In genomic region chr15:94648430-94648829, GRCm38 (mm10) we compare ENCODE assay signal across 25 mouse cellular contexts. TPM values are rescaled to one million over a fixed set of nuclear protein-coding genes. Genes with fewer than 3 reads are reported as not detected.
A peak's percentile ranks its signal among the peaks of the same experiment; 100 is the strongest.
DNase-seq lines count a peak whose midpoint lies in the region; ATAC-seq lines count a peak whose summit lies in the region.
"Had no signal": no experiment of that assay in that cellular context is flagged by ENCODE, and none has a peak within 500 bp of the region (broad histone marks: within the 10 kb centered on the region; RNA-seq: fewer than 3 reads in every experiment).

No protein-coding gene starts in this region.

- peak; percentile 25 for ATAC-seq in hindbrain, embryonic 16.5 days
- no peak for ATAC-seq in hindbrain, embryonic 14.5 days (ENCODE audit: low FRiP score)
- no peak for ATAC-seq in neural tube, embryonic 14.5 days (ENCODE audit: low read depth)
- peak; percentile 48; the same call in 1 of the 2 replicates for ATAC-seq in neural tube, embryonic 15.5 days (ENCODE audit: low FRiP score)
- ATAC-seq in erythroid progenitor cell, adult 5-6 weeks (replicated peaks; ENCODE audit: low FRiP score, poor library complexity, severe bottlenecking), result no peak
- ATAC-seq: intestine, embryonic 16.5 days had no signal

- peaks cover 15% of the 10 kb centered on the region for H3K4me1 ChIP-seq in hindbrain, embryonic 16.5 days (ENCODE audit: control insufficient read depth, insufficient read depth, low read depth, low read length)
- peaks cover 24% of the 10 kb centered on the region; the same call in 1 of the 2 replicates for H3K4me1 ChIP-seq in hindbrain, embryonic 14.5 days (replicated peaks; ENCODE audit: control insufficient read depth, insufficient read depth, low read length)
- peaks cover 11% of the 10 kb centered on the region; the same call in 1 of the 2 replicates for H3K4me1 ChIP-seq in neural tube, embryonic 14.5 days (ENCODE audit: control insufficient read depth, insufficient read depth, low read length)
- peaks cover 29% of the 10 kb centered on the region for H3K4me1 ChIP-seq in neural tube, embryonic 15.5 days
- H3K4me1 ChIP-seq: embryonic facial prominence, embryonic 12.5 days; liver, embryonic 13.5 days had no signal

- WGBS in hindbrain, embryonic 16.5 days, result 59% methylated on average over 8 of the region's 8 CpGs
- WGBS in hindbrain, embryonic 14.5 days, result 68% methylated on average over 8 of the region's 8 CpGs
- 77% methylated on average over 8 of the region's 8 CpGs for WGBS in neural tube, embryonic 14.5 days
- WGBS in neural tube, embryonic 15.5 days, result 56% methylated on average over 8 of the region's 8 CpGs

- no peaks in the 10 kb centered on the region for H3K27me3 ChIP-seq in hindbrain, embryonic 16.5 days (replicated peaks; ENCODE audit: control insufficient read depth, insufficient read depth, low read length)
- no peaks in the 10 kb centered on the region for H3K27me3 ChIP-seq in hindbrain, embryonic 14.5 days (ENCODE audit: control insufficient read depth, insufficient read depth, low read length)
- H3K27me3 ChIP-seq in neural tube, embryonic 14.5 days (ENCODE audit: control insufficient read depth, insufficient read depth, low read length), result no peaks in the 10 kb centered on the region
- no peaks in the 10 kb centered on the region for H3K27me3 ChIP-seq in neural tube, embryonic 15.5 days (replicated peaks)
- H3K27me3 ChIP-seq: embryonic facial prominence, embryonic 12.5 days; neural tube, embryonic 13.5 days had no signal

- H3K4me2 ChIP-seq in hindbrain, embryonic 16.5 days (ENCODE audit: low read length), result no peak overlapping the region
- no peak overlapping the region for H3K4me2 ChIP-seq in hindbrain, embryonic 14.5 days (replicated peaks)
- H3K4me2 ChIP-seq in neural tube, embryonic 14.5 days (ENCODE audit: low read depth, low read length), result no peak overlapping the region
- H3K4me2 ChIP-seq in neural tube, embryonic 15.5 days, result no peak overlapping the region
- H3K4me2 ChIP-seq: embryonic facial prominence, embryonic 12.5 days; forebrain, embryonic 12.5 days; liver, embryonic 13.5 days; midbrain, embryonic 12.5 days; neural tube, embryonic 13.5 days had no signal

- DNase-seq in cerebellum, postnatal 14 days, result peak; percentile 81 to 86
- no peak for DNase-seq in cerebellum, adult 11-12 months
- no peak for DNase-seq in hindbrain, embryonic 14.5 days (ENCODE audit: low spot score)
- DNase-seq in neural tube, embryonic 10.5 days (ENCODE audit: extremely low spot score, low spot score), result no peak
- DNase-seq: kidney, adult 9 months; kidney, postnatal 14 days; layer of hippocampus, postnatal 36 days; liver, embryonic 13.5 days; lung, adult 2 months; lung, postnatal 14 days; thymus, adult 2 months; thymus, postnatal 4 days had no signal

- no peak overlapping the region for H3K4me3 ChIP-seq in hindbrain, embryonic 16.5 days (ENCODE audit: low read length)
- H3K4me3 ChIP-seq in hindbrain, embryonic 14.5 days (replicated peaks; ENCODE audit: low read length), result no peak overlapping the region
- no peak overlapping the region for H3K4me3 ChIP-seq in neural tube, embryonic 14.5 days (ENCODE audit: low read depth, low read length)
- no peak overlapping the region for H3K4me3 ChIP-seq in neural tube, embryonic 15.5 days (replicated peaks)
- H3K4me3 ChIP-seq: embryonic facial prominence, embryonic 12.5 days; forebrain, embryonic 12.5 days; liver, embryonic 13.5 days; midbrain, embryonic 12.5 days; neural tube, embryonic 13.5 days had no signal

- no peaks in the 10 kb centered on the region for H3K9me3 ChIP-seq in hindbrain, embryonic 16.5 days (ENCODE audit: control insufficient read depth, low read length)
- no peaks in the 10 kb centered on the region for H3K9me3 ChIP-seq in hindbrain, embryonic 14.5 days (ENCODE audit: control insufficient read depth, low read length)
- no peaks in the 10 kb centered on the region for H3K9me3 ChIP-seq in neural tube, embryonic 14.5 days (ENCODE audit: control insufficient read depth, low read length)
- no peaks in the 10 kb centered on the region for H3K9me3 ChIP-seq in neural tube, embryonic 15.5 days (replicated peaks)
- H3K9me3 ChIP-seq: embryonic facial prominence, embryonic 12.5 days; forebrain, embryonic 12.5 days; liver, embryonic 13.5 days; midbrain, embryonic 12.5 days; neural tube, embryonic 13.5 days had no signal

- H3K9ac ChIP-seq in hindbrain, embryonic 16.5 days (ENCODE audit: low read depth, low read length), result no peak overlapping the region
- no peak overlapping the region for H3K9ac ChIP-seq in hindbrain, embryonic 14.5 days
- no peak overlapping the region for H3K9ac ChIP-seq in neural tube, embryonic 14.5 days (replicated peaks; ENCODE audit: low read depth, low read length)
- H3K9ac ChIP-seq in neural tube, embryonic 15.5 days (replicated peaks), result no peak overlapping the region
- H3K9ac ChIP-seq: embryonic facial prominence, embryonic 12.5 days; forebrain, embryonic 12.5 days; liver, embryonic 13.5 days; midbrain, embryonic 12.5 days; neural tube, embryonic 13.5 days had no signal

- H3K36me3 ChIP-seq in hindbrain, embryonic 16.5 days (ENCODE audit: control insufficient read depth, insufficient read depth, low read length), result no peaks in the 10 kb centered on the region
- no peaks in the 10 kb centered on the region for H3K36me3 ChIP-seq in hindbrain, embryonic 14.5 days (replicated peaks; ENCODE audit: control insufficient read depth, insufficient read depth)
- no peaks in the 10 kb centered on the region for H3K36me3 ChIP-seq in neural tube, embryonic 14.5 days (ENCODE audit: control insufficient read depth, insufficient read depth, low read length)
- H3K36me3 ChIP-seq in neural tube, embryonic 15.5 days, result no peaks in the 10 kb centered on the region
- H3K36me3 ChIP-seq: embryonic facial prominence, embryonic 12.5 days; forebrain, embryonic 12.5 days; liver, embryonic 13.5 days; midbrain, embryonic 12.5 days; neural tube, embryonic 13.5 days had no signal

- no peak overlapping the region for H3K27ac ChIP-seq in hindbrain, embryonic 16.5 days (ENCODE audit: low read depth, low read length)
- H3K27ac ChIP-seq in hindbrain, embryonic 14.5 days, result no peak overlapping the region
- peak overlapping the region; percentile 22; the same call in 1 of the 2 replicates for H3K27ac ChIP-seq in neural tube, embryonic 14.5 days (ENCODE audit: low read depth, low read length)
- peak overlapping the region; percentile 51 for H3K27ac ChIP-seq in neural tube, embryonic 15.5 days (replicated peaks)
- H3K27ac ChIP-seq: embryonic facial prominence, embryonic 12.5 days; forebrain, embryonic 12.5 days; liver, embryonic 13.5 days; midbrain, embryonic 12.5 days; stomach, postnatal 0 days had no signal

RNA-seq across cellular contexts. Expression of gene Tmem117, which starts 19.4 kb away (rescaled TPM):
- 13.9 and 16.2 TPM in 2 replicates for polyA plus RNA-seq in hindbrain, embryonic 16.5 days (2015; fragmentation: Nextera tagmentation; extraction: Ambion mirVana)
- 16.1 and 16.9 TPM in 2 replicates for polyA plus RNA-seq in hindbrain, embryonic 14.5 days (2014; fragmentation: Nextera tagmentation; extraction: Ambion mirVana)
- 17.3 and 19.5 TPM in 2 replicates for polyA plus RNA-seq in neural tube, embryonic 14.5 days (2014; fragmentation: Nextera tagmentation; extraction: Ambion mirVana)
- polyA plus RNA-seq in neural tube, embryonic 15.5 days (2015; fragmentation: Nextera tagmentation; extraction: Ambion mirVana), result 19.3 and 22.1 TPM in 2 replicates
- total RNA-seq in erythroid progenitor cell, adult 5-6 weeks (2015; ENCODE audit: low replicate concordance), result not detected in 2 replicates
- total RNA-seq in erythroid progenitor cell, adult 5-6 weeks (2017; ENCODE audit: low replicate concordance), result not detected in 2 replicates
- total RNA-seq: hematopoietic stem cell, adult 5-6 weeks; megakaryocyte progenitor cell, adult 5-6 weeks; MEL had no signal

RNA-seq across cellular contexts. Expression of gene Twf1, which starts 58.7 kb away (rescaled TPM):
- polyA plus RNA-seq in hindbrain, embryonic 16.5 days (2015; fragmentation: Nextera tagmentation; extraction: Ambion mirVana), result 74.2 and 75.0 TPM in 2 replicates
- polyA plus RNA-seq in hindbrain, embryonic 14.5 days (2014; fragmentation: Nextera tagmentation; extraction: Ambion mirVana), result 80.3 and 85.3 TPM in 2 replicates
- polyA plus RNA-seq in neural tube, embryonic 14.5 days (2014; fragmentation: Nextera tagmentation; extraction: Ambion mirVana), result 75.5 and 85.6 TPM in 2 replicates
- 66.3 and 73.4 TPM in 2 replicates for polyA plus RNA-seq in neural tube, embryonic 15.5 days (2015; fragmentation: Nextera tagmentation; extraction: Ambion mirVana)
- 23.8 and 54.9 TPM in 2 replicates for total RNA-seq in erythroid progenitor cell, adult 5-6 weeks (2015; ENCODE audit: low replicate concordance)
- 8.9 and 14.9 TPM in 2 replicates for total RNA-seq in erythroid progenitor cell, adult 5-6 weeks (2017; ENCODE audit: low replicate concordance)

Comparison
In these comparisons a context has a peak if more than half of its experiments do, and no peak if none do; other contexts are left out.
1. DNase-seq: peak in cerebellum, postnatal 14 days (2 of 2); none in cerebellum, adult 11-12 months (single experiment), hindbrain, embryonic 14.5 days (single experiment) and neural tube, embryonic 10.5 days (single experiment).
2. ATAC-seq: peak in hindbrain, embryonic 16.5 days (single experiment) and neural tube, embryonic 15.5 days (single experiment); none in hindbrain, embryonic 14.5 days (single experiment), neural tube, embryonic 14.5 days (single experiment) and erythroid progenitor cell, adult 5-6 weeks (single experiment).
3. H3K27ac ChIP-seq: peak in neural tube, embryonic 14.5 days (single experiment) and neural tube, embryonic 15.5 days (single experiment); none in hindbrain, embryonic 16.5 days (single experiment) and hindbrain, embryonic 14.5 days (single experiment).